Mouse (Mus musculus) adrenal gland, adult 2 months (tissue): Measurements from ENCODE around the gene Ctsw. TPM values are rescaled to one million over a fixed set of nuclear protein-coding genes. Genes with fewer than 3 reads are reported as not detected.

Experiments used
- polyA plus RNA-seq: library from polyadenylated mRNA; depleted of rRNA; stranded (reverse); fragments of >200 nt; gene quantifications from 2 replicates; pipeline ENCODE4 v1.2.3, GENCODE M21; 2012; rRNA removed
- total RNA-seq, 2 experiments: library from RNA; stranded (reverse); gene quantifications; 2 replicates each; pipeline ENCODE4 v1.2.3; 2021

The Ctsw gene
- total and polyA plus RNA-seq, 3 experiments, result 0.71 to 0.79 (median 0.75) TPM

Other genes with a start within 250 kb of the Ctsw start
- 10 to 100 TPM; 18.4 to 18.9 TPM for gene Pacs1, start 195.4 kb downstream of the Ctsw start, total RNA-seq
- gene Pacs1, start 195.4 kb downstream of the Ctsw start, polyA plus RNA-seq, result 34.1 and 39.9 TPM in 2 replicates
- 100 to 1,000 TPM; 165 to 171 TPM for gene Sf3b2, start 173.1 kb downstream of the Ctsw start, total RNA-seq
- 161 and 235 TPM in 2 replicates for gene Sf3b2, start 173.1 kb downstream of the Ctsw start, polyA plus RNA-seq
- gene Gal3st3, start 170.2 kb downstream of the Ctsw start, total RNA-seq, result under 1 TPM; 0.12 to 0.21 TPM
- gene Gal3st3, start 170.2 kb downstream of the Ctsw start, polyA plus RNA-seq, result 0.27 and 0.73 TPM in 2 replicates
- gene Catsper1, start 132.8 kb downstream of the Ctsw start, total RNA-seq, result not detected
- gene Catsper1, start 132.8 kb downstream of the Ctsw start, polyA plus RNA-seq, result not detected in 2 replicates
- 1 to 10 TPM; 1.1 to 3.2 TPM for gene Cst6, start 118.9 kb downstream of the Ctsw start, total RNA-seq
- 1.9 and 6.1 TPM in 2 replicates for gene Cst6, start 118.9 kb downstream of the Ctsw start, polyA plus RNA-seq
- gene Eif1ad, start 101.8 kb downstream of the Ctsw start, total RNA-seq, result 10 to 100 TPM; 22.5 to 23.7 TPM
- 22.2 and 27.2 TPM in 2 replicates for gene Eif1ad, start 101.8 kb downstream of the Ctsw start, polyA plus RNA-seq
- gene Banf1, start 101.3 kb downstream of the Ctsw start, total RNA-seq, result 100 to 1,000 TPM; 138 to 155 TPM
- 99.6 and 110 TPM in 2 replicates for gene Banf1, start 101.3 kb downstream of the Ctsw start, polyA plus RNA-seq
- 10 to 100 TPM; 72.2 to 88.9 TPM for gene Sart1, start 79.8 kb downstream of the Ctsw start, total RNA-seq
- gene Sart1, start 79.8 kb downstream of the Ctsw start, polyA plus RNA-seq, result 5.4 and 8.1 TPM in 2 replicates
- not detected for gene Tsga10ip, start 66.0 kb downstream of the Ctsw start, total RNA-seq
- not detected in 2 replicates for gene Tsga10ip, start 66.0 kb downstream of the Ctsw start, polyA plus RNA-seq
- 100 to 1,000 TPM; 273 to 290 TPM for gene Drap1, start 43.5 kb downstream of the Ctsw start, total RNA-seq
- 127 and 159 TPM in 2 replicates for gene Drap1, start 43.5 kb downstream of the Ctsw start, polyA plus RNA-seq
- gene AI837181, start 43.4 kb downstream of the Ctsw start, total RNA-seq, result 10 to 100 TPM; 48.8 to 53.3 TPM
- gene AI837181, start 43.4 kb downstream of the Ctsw start, polyA plus RNA-seq, result 109 and 115 TPM in 2 replicates
- gene Fosl1, start 21.0 kb downstream of the Ctsw start, total RNA-seq, result 1 to 10 TPM in 1 of 2 experiments, not detected in 1; 1.2 TPM
- gene Fosl1, start 21.0 kb downstream of the Ctsw start, polyA plus RNA-seq, result 0.06 and 0.16 TPM in 2 replicates
- gene Ccdc85b, start 10.6 kb downstream of the Ctsw start, total RNA-seq, result 10 to 100 TPM in 1 of 2 experiments, 1 to 10 TPM in 1; 3.5 to 10.5 TPM
- gene Ccdc85b, start 10.6 kb downstream of the Ctsw start, polyA plus RNA-seq, result 13.5 and 13.9 TPM in 2 replicates
- gene Fibp, start 7.9 kb downstream of the Ctsw start, total RNA-seq, result 10 to 100 TPM; 85.1 to 94.8 TPM
- 89.9 and 95.9 TPM in 2 replicates for gene Fibp, start 7.9 kb downstream of the Ctsw start, polyA plus RNA-seq
- gene Efemp2, start 5.4 kb upstream of the Ctsw start, total RNA-seq, result 100 to 1,000 TPM in 1 of 2 experiments, 10 to 100 TPM in 1; 49.7 to 107 TPM
- gene Efemp2, start 5.4 kb upstream of the Ctsw start, polyA plus RNA-seq, result 112 and 116 TPM in 2 replicates
- gene Mus81, start 19.9 kb upstream of the Ctsw start, total RNA-seq, result 10 to 100 TPM; 23.2 to 24.9 TPM
- gene Mus81, start 19.9 kb upstream of the Ctsw start, polyA plus RNA-seq, result 39.5 and 45.7 TPM in 2 replicates
- gene Cfl1, start 21.9 kb upstream of the Ctsw start, total RNA-seq, result 100 to 1,000 TPM; 732 to 783 TPM
- 308 and 311 TPM in 2 replicates for gene Cfl1, start 21.9 kb upstream of the Ctsw start, polyA plus RNA-seq
- 1 to 10 TPM in 1 of 2 experiments, under 1 TPM in 1; 0.86 to 1.1 TPM for gene 1700020D05Rik, start 35.3 kb upstream of the Ctsw start, total RNA-seq
- 1.0 and 1.2 TPM in 2 replicates for gene 1700020D05Rik, start 35.3 kb upstream of the Ctsw start, polyA plus RNA-seq
- gene Snx32, start 42.0 kb upstream of the Ctsw start, total RNA-seq, result 10 to 100 TPM; 12.2 to 14.1 TPM
- gene Snx32, start 42.0 kb upstream of the Ctsw start, polyA plus RNA-seq, result 13.0 and 15.0 TPM in 2 replicates
- not detected for gene Ovol1, start 92.1 kb upstream of the Ctsw start, total RNA-seq
- not detected in 2 replicates for gene Ovol1, start 92.1 kb upstream of the Ctsw start, polyA plus RNA-seq
- 1 to 10 TPM; 8.4 to 9.4 TPM for gene Ap5b1, start 99.5 kb upstream of the Ctsw start, total RNA-seq
- 12.8 and 16.8 TPM in 2 replicates for gene Ap5b1, start 99.5 kb upstream of the Ctsw start, polyA plus RNA-seq
- 100 to 1,000 TPM; 109 to 147 TPM for gene Rnaseh2c, start 133.4 kb upstream of the Ctsw start, total RNA-seq
- gene Rnaseh2c, start 133.4 kb upstream of the Ctsw start, polyA plus RNA-seq, result 97.9 and 99.7 TPM in 2 replicates
- gene Kat5, start 141.7 kb upstream of the Ctsw start, total RNA-seq, result 10 to 100 TPM; 75.5 to 76.9 TPM
- gene Kat5, start 141.7 kb upstream of the Ctsw start, polyA plus RNA-seq, result 43.8 and 54.1 TPM in 2 replicates
- 100 to 1,000 TPM in 1 of 2 experiments, 10 to 100 TPM in 1; 89.8 to 149 TPM for gene Rela, start 169.0 kb upstream of the Ctsw start, total RNA-seq
- gene Rela, start 169.0 kb upstream of the Ctsw start, polyA plus RNA-seq, result 163 and 221 TPM in 2 replicates
- 10 to 100 TPM; 39.8 to 62.1 TPM for gene Sipa1, start 195.2 kb upstream of the Ctsw start, total RNA-seq
- 165 and 177 TPM in 2 replicates for gene Sipa1, start 195.2 kb upstream of the Ctsw start, polyA plus RNA-seq
- gene Map3k11, start 220.2 kb upstream of the Ctsw start, total RNA-seq, result 10 to 100 TPM; 42.6 to 44.2 TPM
- gene Map3k11, start 220.2 kb upstream of the Ctsw start, polyA plus RNA-seq, result 102 and 104 TPM in 2 replicates
- gene Pcnx3, start 220.4 kb upstream of the Ctsw start, total RNA-seq, result 10 to 100 TPM; 88.9 to 90.8 TPM
- gene Pcnx3, start 220.4 kb upstream of the Ctsw start, polyA plus RNA-seq, result 330 and 358 TPM in 2 replicates
- not detected for gene Kcnk7, start 235.9 kb upstream of the Ctsw start, total RNA-seq
- gene Kcnk7, start 235.9 kb upstream of the Ctsw start, polyA plus RNA-seq, result not detected in 2 replicates